Comparison of ENCODE assay signal across 15 mouse cellular contexts in the genomic region with DNA sequence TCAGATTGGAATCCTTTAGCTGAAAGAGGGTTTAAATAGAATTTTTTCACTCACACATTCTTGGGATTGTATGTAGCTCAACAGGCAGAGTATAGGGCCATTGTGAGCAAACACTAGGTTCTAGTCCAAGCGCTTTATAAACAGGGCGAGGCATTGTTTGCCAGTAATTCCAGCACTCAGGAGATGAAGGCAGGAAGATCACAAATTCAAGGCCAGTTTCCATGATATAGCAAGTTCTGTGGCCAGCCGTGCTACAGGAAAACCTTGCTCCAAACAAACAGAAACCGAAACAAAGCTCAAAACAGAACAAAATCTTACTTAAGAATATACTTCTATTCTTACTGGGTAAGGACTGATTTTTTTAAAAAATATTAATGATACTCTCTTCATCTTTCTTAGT.
DNase-seq lines count a peak whose midpoint lies in the region; ATAC-seq and TF ChIP-seq lines count a peak whose summit lies in the region.
"Had no signal": no experiment of that assay in that cellular context is flagged by ENCODE, and none has a peak within 500 bp of the region (broad histone marks: within the 10 kb centered on the region; RNA-seq: fewer than 3 reads in every experiment).

No protein-coding gene starts in this region.

- 51% methylated on average over 4 of the region's 4 CpGs for WGBS in lung, adult 2 months
- WGBS in intestine, embryonic 16.5 days = 67% methylated on average over 4 of the region's 4 CpGs

- H3K27me3 ChIP-seq in intestine, embryonic 16.5 days (replicated peaks; ENCODE audit: control insufficient read depth, insufficient read depth, low read length) = no peaks in the 10 kb centered on the region; the same call in 1 of the 2 replicates

- TF ChIP-seq CTCF in lung, adult 2 months (IDR thresholded peaks at IDR 0.05; ENCODE audit: insufficient read depth, low read length) = no peak

- no peaks in the 10 kb centered on the region for H3K36me3 ChIP-seq in intestine, embryonic 16.5 days (ENCODE audit: control insufficient read depth, insufficient read depth, low read length)
- H3K36me3 ChIP-seq: embryonic facial prominence, embryonic 13.5 days; G1E; limb, embryonic 13.5 days had no signal

- ATAC-seq in activated CD4-positive, CD25-positive, alpha-beta regulatory T cell, adult 4 months = peak; percentile 45
- peak; percentile 64; the same call in 1 of the 2 replicates for ATAC-seq in intestine, embryonic 16.5 days

- no peaks in the 10 kb centered on the region for H3K9me3 ChIP-seq in intestine, embryonic 16.5 days (ENCODE audit: control insufficient read depth, low read length)
- H3K9me3 ChIP-seq: embryonic facial prominence, embryonic 13.5 days; G1E; limb, embryonic 13.5 days had no signal

- no peak overlapping the region for H3K9ac ChIP-seq in intestine, embryonic 16.5 days (ENCODE audit: low read depth, low read length)
- H3K9ac ChIP-seq: embryonic facial prominence, embryonic 13.5 days; hindbrain, embryonic 14.5 days; limb, embryonic 13.5 days had no signal

- no peak overlapping the region for H3K27ac ChIP-seq in intestine, embryonic 16.5 days (ENCODE audit: low read length)
- H3K27ac ChIP-seq: embryonic facial prominence, embryonic 13.5 days; hindbrain, embryonic 14.5 days; kidney, postnatal 0 days; limb, embryonic 13.5 days had no signal

- peak; percentile 13 for DNase-seq in lung, adult 2 months
- no peak for DNase-seq in lung, postnatal 4 days
- DNase-seq in skeletal muscle tissue, adult 2 months (ENCODE audit: low read depth, low spot score) = peak; percentile 12
- no peak for DNase-seq in urinary bladder, postnatal 14 days (ENCODE audit: low spot score)
- DNase-seq in frontal cortex, postnatal 14 days (ENCODE audit: low spot score in 2 of 2) = no peak
- DNase-seq in yolk sac, embryonic 10.5 days (ENCODE audit: low spot score) = no peak
- DNase-seq: cerebellum, adult 9-10 months; gastrocnemius, postnatal 25 days had no signal

- H3K4me2 ChIP-seq in intestine, embryonic 16.5 days (ENCODE audit: low read depth, low read length) = no peak overlapping the region
- H3K4me2 ChIP-seq: embryonic facial prominence, embryonic 13.5 days; hindbrain, embryonic 14.5 days; limb, embryonic 13.5 days had no signal

- TF ChIP-seq POLR2A in lung, adult 2 months (IDR thresholded peaks at IDR 0.05; ENCODE audit: borderline replicate concordance, extremely low read depth, low read depth, low read length) = no peak

- no peak overlapping the region for H3K4me3 ChIP-seq in lung, adult 2 months (replicated peaks; ENCODE audit: extremely low read depth, low read depth, low read length)
- no peak overlapping the region for H3K4me3 ChIP-seq in intestine, embryonic 16.5 days (ENCODE audit: low read length)
- H3K4me3 ChIP-seq: embryonic facial prominence, embryonic 13.5 days; limb, embryonic 13.5 days had no signal

- H3K4me1 ChIP-seq in lung, adult 2 months (ENCODE audit: control insufficient read depth, insufficient read depth, low read length) = peaks cover 13% of the 10 kb centered on the region
- H3K4me1 ChIP-seq in intestine, embryonic 16.5 days (ENCODE audit: control insufficient read depth, insufficient read depth, low read length) = no peaks in the 10 kb centered on the region
- H3K4me1 ChIP-seq: embryonic facial prominence, embryonic 13.5 days; limb, embryonic 13.5 days had no signal

Comparison
In these comparisons a context has a peak if more than half of its experiments do, and no peak if none do; other contexts are left out.
1. DNase-seq: peak in lung, adult 2 months (single experiment) and skeletal muscle tissue, adult 2 months (single experiment); none in lung, postnatal 4 days (0 of 2), urinary bladder, postnatal 14 days (single experiment), frontal cortex, postnatal 14 days (0 of 2) and yolk sac, embryonic 10.5 days (single experiment).